Mouse (Mus musculus): ENCODE data around the gene Mreg. TPM values are rescaled to one million over a fixed set of nuclear protein-coding genes. Genes with fewer than 3 reads are reported as not detected.

The Mreg gene
- polyA plus RNA-seq, 1 experiment from 2014 or later = 0.74 TPM

- no peak for TF ChIP-seq CTCF (IDR thresholded peaks at IDR 0.05)
- DNase-seq (ENCODE audit: low read depth, low spot score) = no peak
- H3K27me3 ChIP-seq = no peaks in the 10 kb centered on the region
- CTCF ChIA-PET = no interaction called here
- no peak for ATAC-seq
- POLR2A ChIA-PET = interaction anchor here (0.6 kb wide), 1 partner anchor 8 kb away, joined by 4 read pairs; no protein-coding TSS in a partner anchor
- in situ Hi-C loops (cut with MboI; ENCODE audit: low pct_unique_long_range_greater_than_20kb) = no loop called here
These were observed 38.6 kb downstream of the Mreg start for GRCm38 (mm10) chr1:72173402-72174051.

- DNase-seq (ENCODE audit: low read depth, low spot score) = no peak
- no peak for ATAC-seq
- no peak for TF ChIP-seq CTCF (IDR thresholded peaks at IDR 0.05)
- no peaks in the 10 kb centered on the region for H3K27me3 ChIP-seq
- ChIA-PET CTCF (no interaction called here), POLR2A (no interaction called here)
- in situ Hi-C loops (cut with MboI; ENCODE audit: low pct_unique_long_range_greater_than_20kb) = no loop called here
These were observed 39.3 kb downstream of the Mreg start for GRCm38 (mm10) chr1:72172788-72173187.

GRCm38 (mm10) chr1:72171001-72171860, 40.9 kb downstream of the Mreg start:
- H3K27me3 ChIP-seq = no peaks in the 10 kb centered on the region
- ATAC-seq (no peak), DNase-seq (ENCODE audit: low read depth, low spot score) (no peak)
- TF ChIP-seq CTCF (IDR thresholded peaks at IDR 0.05) = no peak
- in situ Hi-C loops (cut with MboI; ENCODE audit: low pct_unique_long_range_greater_than_20kb) = no loop called here
- CTCF ChIA-PET = no interaction called here
- POLR2A ChIA-PET = no interaction called here

GRCm38 (mm10) chr1:72167024-72167423, 45.1 kb downstream of the Mreg start:
- ChIA-PET POLR2A (interaction anchor here (0.6 kb wide), 1 partner anchor 589 kb away, joined by 3 read pairs; no protein-coding TSS in a partner anchor), CTCF (no interaction called here)
- ATAC-seq = no peak
- H3K27me3 ChIP-seq = no peaks in the 10 kb centered on the region
- peak; percentile 30 for TF ChIP-seq CTCF (IDR thresholded peaks at IDR 0.05)
- DNase-seq (ENCODE audit: low read depth, low spot score) = no peak
- in situ Hi-C loops (cut with MboI; ENCODE audit: low pct_unique_long_range_greater_than_20kb) = no loop called here

- ATAC-seq (no peak), DNase-seq (ENCODE audit: low read depth, low spot score) (no peak)
- no peaks in the 10 kb centered on the region for H3K27me3 ChIP-seq
- in situ Hi-C loops (cut with MboI; ENCODE audit: low pct_unique_long_range_greater_than_20kb) = no loop called here
- TF ChIP-seq CTCF (IDR thresholded peaks at IDR 0.05) = no peak
- ChIA-PET POLR2A (no interaction called here), CTCF (interaction anchor here (1.2 kb wide), 1 partner anchor 25 kb away, joined by 3 read pairs; no protein-coding TSS in a partner anchor)
These were observed 45.7 kb downstream of the Mreg start for GRCm38 (mm10) chr1:72166468-72166814.

GRCm38 (mm10) chr1:72165723-72166467, 46.2 kb downstream of the Mreg start:
- ATAC-seq (no peak), DNase-seq (ENCODE audit: low read depth, low spot score) (no peak)
- POLR2A ChIA-PET = no interaction called here
- TF ChIP-seq CTCF (IDR thresholded peaks at IDR 0.05) = peak; percentile 39
- CTCF ChIA-PET = interaction anchor here (1.2 kb wide), 1 partner anchor 25 kb away, joined by 3 read pairs; no protein-coding TSS in a partner anchor
- no peaks in the 10 kb centered on the region for H3K27me3 ChIP-seq
- in situ Hi-C loops (cut with MboI; ENCODE audit: low pct_unique_long_range_greater_than_20kb) = no loop called here

- CTCF ChIA-PET = no interaction called here
- DNase-seq (ENCODE audit: low read depth, low spot score) (no peak), ATAC-seq (no peak)
- TF ChIP-seq CTCF (IDR thresholded peaks at IDR 0.05) = no peak
- no peaks in the 10 kb centered on the region for H3K27me3 ChIP-seq
- POLR2A ChIA-PET = no interaction called here
- in situ Hi-C loops (cut with MboI; ENCODE audit: low pct_unique_long_range_greater_than_20kb) = no loop called here
These were observed 51.8 kb downstream of the Mreg start for GRCm38 (mm10) chr1:72160321-72160720.

- no peak for TF ChIP-seq CTCF (IDR thresholded peaks at IDR 0.05)
- in situ Hi-C loops (cut with MboI; ENCODE audit: low pct_unique_long_range_greater_than_20kb) = loop anchor here (10.0 to 25.0 kb wide), 2 partner anchors 850 to 1883 kb away; no protein-coding TSS in a partner anchor
- no peak for DNase-seq (ENCODE audit: low read depth, low spot score)
- ChIA-PET CTCF (interaction anchor here (0.6 kb wide), 1 partner anchor 38 kb away, joined by 3 read pairs; no protein-coding TSS in a partner anchor), POLR2A (no interaction called here)
- ATAC-seq = no peak
- no peaks in the 10 kb centered on the region for H3K27me3 ChIP-seq
These were observed 67.1 kb downstream of the Mreg start for GRCm38 (mm10) chr1:72145041-72145440.

GRCm38 (mm10) chr1:72144426-72144825, 67.7 kb downstream of the Mreg start:
- CTCF ChIA-PET = no interaction called here
- ATAC-seq (no peak), DNase-seq (ENCODE audit: low read depth, low spot score) (no peak)
- POLR2A ChIA-PET = interaction anchor here (0.9 kb wide), 1 partner anchor 506 kb away, joined by 3 read pairs; no protein-coding TSS in a partner anchor
- TF ChIP-seq CTCF (IDR thresholded peaks at IDR 0.05) = no peak
- H3K27me3 ChIP-seq = no peaks in the 10 kb centered on the region
- in situ Hi-C loops (cut with MboI; ENCODE audit: low pct_unique_long_range_greater_than_20kb) = loop anchor here (10.0 to 25.0 kb wide), 2 partner anchors 850 to 1882 kb away; no protein-coding TSS in a partner anchor

- CTCF ChIA-PET = interaction anchor here (1.0 to 2.1 kb wide), 4 partner anchors 8 to 30 kb away, joined by 3 to 6 read pairs (median 4); no protein-coding TSS in a partner anchor
- in situ Hi-C loops (cut with MboI; ENCODE audit: low pct_unique_long_range_greater_than_20kb) = loop anchor here (10.0 to 25.0 kb wide), 2 partner anchors 847 to 1880 kb away; no protein-coding TSS in a partner anchor
- no peaks in the 10 kb centered on the region for H3K27me3 ChIP-seq
- ATAC-seq (peak; percentile 65), DNase-seq (ENCODE audit: low read depth, low spot score) (peak; percentile 25)
- TF ChIP-seq CTCF (IDR thresholded peaks at IDR 0.05) = peak; percentile 96
- POLR2A ChIA-PET = no interaction called here
These were observed 70.1 kb downstream of the Mreg start for GRCm38 (mm10) chr1:72141893-72142480.

Measured in Patski (cell line).